In genomic region chr2:133176411-133176810, GRCm38 (mm10) we compare ENCODE assay signal across 17 mouse cellular contexts.
DNase-seq lines count a peak whose midpoint lies in the region; ATAC-seq and TF ChIP-seq lines count a peak whose summit lies in the region.
"Had no signal": no experiment of that assay in that cellular context is flagged by ENCODE, and none has a peak within 500 bp of the region (broad histone marks: within the 10 kb centered on the region; RNA-seq: fewer than 3 reads in every experiment).

No protein-coding gene starts in this region.

- H3K9me3 ChIP-seq in intestine, postnatal 0 days (ENCODE audit: control insufficient read depth): no peaks in the 10 kb centered on the region
- H3K9me3 ChIP-seq: embryonic facial prominence, embryonic 13.5 days; forebrain, embryonic 12.5 days; heart, embryonic 12.5 days had no signal

- ATAC-seq in intestine, postnatal 0 days: peak; percentile 98
- ATAC-seq: forebrain, postnatal 0 days had no signal

- WGBS in intestine, postnatal 0 days: 54% methylated on average over 3 of the region's 3 CpGs

- H3K27me3 ChIP-seq in intestine, postnatal 0 days (replicated peaks; ENCODE audit: control insufficient read depth, insufficient read depth, low read length): no peaks in the 10 kb centered on the region
- H3K27me3 ChIP-seq: embryonic facial prominence, embryonic 13.5 days; forebrain, embryonic 12.5 days; heart, embryonic 12.5 days had no signal

- peak; percentile 45 for DNase-seq in kidney, adult 18-20 months
- DNase-seq in kidney, postnatal 4 days: no peak
- DNase-seq in kidney, adult 9 months: peak; percentile 90
- peak; percentile 7 for DNase-seq in kidney, postnatal 14 days
- DNase-seq in T-cell, adult 2 months (ENCODE audit: low spot score): no peak
- DNase-seq in adipocyte (ENCODE audit: low spot score): no peak
- no peak for DNase-seq in urinary bladder, adult 18-20 months (ENCODE audit: low spot score in 2 of 2)
- DNase-seq: adrenal gland, postnatal 10 days; cerebellum, adult 11-12 months; cerebellum, adult 9-10 months; cerebellum, postnatal 25 days; forebrain, postnatal 0 days; gastrocnemius, postnatal 14 days had no signal

- H3K27ac ChIP-seq in intestine, postnatal 0 days (ENCODE audit: low read depth, low read length): peak overlapping the region; percentile 28; the same call in 1 of the 2 replicates
- H3K27ac ChIP-seq: embryonic facial prominence, embryonic 13.5 days; forebrain, embryonic 12.5 days had no signal

- H3K4me1 ChIP-seq in intestine, postnatal 0 days (replicated peaks; ENCODE audit: control insufficient read depth, insufficient read depth, low read length): no peaks in the 10 kb centered on the region
- H3K4me1 ChIP-seq: embryonic facial prominence, embryonic 13.5 days; forebrain, embryonic 12.5 days; heart, embryonic 12.5 days had no signal

- no peak for TF ChIP-seq CTCF in intestine, postnatal 0 days (IDR thresholded peaks at IDR 0.05; ENCODE audit: low read depth)

- H3K36me3 ChIP-seq in intestine, postnatal 0 days (ENCODE audit: control insufficient read depth, insufficient read depth): no peaks in the 10 kb centered on the region
- H3K36me3 ChIP-seq: embryonic facial prominence, embryonic 13.5 days; forebrain, embryonic 12.5 days; heart, embryonic 12.5 days had no signal

- H3K9ac ChIP-seq in intestine, postnatal 0 days (ENCODE audit: low read depth, low read length): no peak overlapping the region
- H3K9ac ChIP-seq: embryonic facial prominence, embryonic 13.5 days; forebrain, embryonic 12.5 days; forebrain, postnatal 0 days; heart, embryonic 12.5 days had no signal

- no peak overlapping the region for H3K4me3 ChIP-seq in intestine, postnatal 0 days (ENCODE audit: low read depth, low read length)
- H3K4me3 ChIP-seq: embryonic facial prominence, embryonic 13.5 days; forebrain, embryonic 12.5 days; heart, embryonic 12.5 days had no signal

- H3K4me2 ChIP-seq in intestine, postnatal 0 days (replicated peaks; ENCODE audit: low read depth): no peak overlapping the region
- H3K4me2 ChIP-seq: embryonic facial prominence, embryonic 13.5 days; forebrain, embryonic 12.5 days; heart, embryonic 12.5 days had no signal

Comparison
In these comparisons a context has a peak if more than half of its experiments do, and no peak if none do; other contexts are left out.
1. DNase-seq: peak in kidney, adult 18-20 months (single experiment), kidney, adult 9 months (single experiment) and kidney, postnatal 14 days (single experiment); none in kidney, postnatal 4 days (0 of 2), T-cell, adult 2 months (single experiment), adipocyte (single experiment) and urinary bladder, adult 18-20 months (0 of 2).